Mouse (Mus musculus) cortical plate, adult 2 months (tissue): ENCODE data around the gene Fam163a. TPM values are rescaled to one million over a fixed set of nuclear protein-coding genes. Genes with fewer than 3 reads are reported as not detected.
A peak's percentile ranks its signal among the peaks of the same experiment; 100 is the strongest.

Source experiments
- H3K27ac ChIP-seq: fragments of 200-500 bp; 2 replicates; pipeline ENCODE4 v1.5.1; 2012; ENCODE audit warnings: low read length, control low read depth, inconsistent platforms; ENCODE audit not compliant: insufficient read depth
- H3K4me1 ChIP-seq: fragments of 200-500 bp; 2 replicates; pipeline ENCODE4 v1.6.1; 2011; ENCODE audit warnings: low read length; ENCODE audit not compliant: control insufficient read depth, insufficient read depth
- H3K4me3 ChIP-seq: fragments of 200-500 bp; 2 replicates; pipeline ENCODE4 v1.5.1; 2011; ENCODE audit warnings: mild to moderate bottlenecking, low read length, control low read depth; ENCODE audit not compliant: insufficient read depth
- CTCF ChIP-seq: fragments of 200-500 bp; IDR thresholded peaks from 2 replicates; pipeline ENCODE4 v1.5.1; 2011; ENCODE audit warnings: mild to moderate bottlenecking, control low read depth, low read length; ENCODE audit not compliant: insufficient read depth; ENCODE audit errors: extremely low read depth
- POLR2A ChIP-seq: fragments of 200-500 bp; IDR thresholded peaks from 2 replicates; pipeline ENCODE4 v1.6.1; 2011; ENCODE audit warnings: mild to moderate bottlenecking, low read length, control low read depth; ENCODE audit not compliant: insufficient read depth; ENCODE audit errors: extremely low read depth
- polyA plus RNA-seq: library from polyadenylated mRNA; depleted of rRNA; stranded (reverse); fragments of >200 nt; gene quantifications from 2 replicates; pipeline ENCODE4 v1.2.3, GENCODE M21; 2012

The Fam163a gene
- polyA plus RNA-seq, 1 experiment, result 5.9 TPM

DNA sequence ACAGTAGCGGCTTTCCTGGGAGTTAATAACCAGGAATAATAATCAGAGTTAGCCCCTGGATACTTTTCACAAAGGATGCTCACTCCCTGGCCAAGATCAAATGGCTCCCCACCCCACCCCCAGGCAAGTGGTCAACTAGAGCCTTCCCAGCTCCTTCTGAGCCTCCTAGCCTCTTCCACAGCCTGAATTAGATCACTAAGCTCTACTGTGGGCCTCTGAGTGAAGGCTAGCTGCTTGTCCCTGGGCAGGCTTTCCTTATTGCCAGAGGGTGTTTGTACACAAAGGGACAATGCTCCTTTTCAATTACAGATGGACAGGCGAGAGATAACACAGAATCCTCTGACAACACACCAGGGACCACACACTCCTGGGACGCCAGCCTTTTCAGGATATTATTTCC is 2.2 kb downstream of the Fam163a start:
- no peak for TF ChIP-seq CTCF
- no peak for TF ChIP-seq POLR2A
- Histone ChIP-seq H3K4me3 (no peak overlapping the region), H3K27ac (no peak overlapping the region), H3K4me1 (no peaks in the 10 kb centered on the region)

DNA sequence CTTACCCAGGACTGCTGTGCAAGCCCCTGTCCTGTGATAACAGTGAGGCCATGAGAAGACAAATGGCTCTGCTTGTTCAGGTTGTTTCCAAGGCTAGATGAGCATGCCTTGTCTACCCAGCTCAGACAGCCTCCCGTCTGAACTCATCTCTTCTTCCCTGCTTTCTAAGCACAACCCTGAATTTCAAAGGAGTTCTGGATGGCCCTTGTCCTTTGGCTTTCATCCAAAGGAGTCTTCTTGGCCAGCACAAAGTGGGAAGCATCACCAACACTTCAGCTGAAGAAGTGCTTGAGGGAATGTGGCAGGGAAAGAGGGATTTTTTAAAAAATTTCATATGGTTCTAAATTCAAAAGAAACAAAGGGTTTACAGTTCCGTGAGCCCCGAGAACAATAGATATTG is 3.8 kb downstream of the Fam163a start:
- Histone ChIP-seq H3K4me1 (no peaks in the 10 kb centered on the region), H3K27ac (no peak overlapping the region), H3K4me3 (no peak overlapping the region)
- TF ChIP-seq CTCF (no peak), POLR2A (no peak)

DNA sequence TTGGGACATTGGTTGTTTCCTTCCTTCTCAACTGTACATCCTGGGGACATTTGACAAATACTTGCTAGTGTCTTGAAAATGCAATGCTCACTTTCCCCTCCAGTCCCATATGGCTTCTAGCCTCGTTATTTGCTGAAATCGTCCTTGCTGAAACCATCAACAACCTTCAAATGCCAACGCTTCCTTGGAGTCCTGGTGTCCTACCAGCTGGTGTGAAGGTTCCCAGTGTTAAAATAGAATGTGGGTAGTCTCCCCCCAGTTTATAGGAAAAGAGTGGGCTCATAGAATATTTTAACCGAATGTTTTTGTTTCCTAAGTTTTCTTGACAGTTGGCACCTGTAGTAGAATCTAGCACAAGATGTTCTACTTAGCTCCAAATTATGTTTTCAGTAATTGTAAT is 7.2 kb downstream of the Fam163a start:
- Histone ChIP-seq H3K27ac (no peak overlapping the region), H3K4me3 (no peak overlapping the region), H3K4me1 (no peaks in the 10 kb centered on the region)
- TF ChIP-seq CTCF (no peak), POLR2A (no peak)

DNA sequence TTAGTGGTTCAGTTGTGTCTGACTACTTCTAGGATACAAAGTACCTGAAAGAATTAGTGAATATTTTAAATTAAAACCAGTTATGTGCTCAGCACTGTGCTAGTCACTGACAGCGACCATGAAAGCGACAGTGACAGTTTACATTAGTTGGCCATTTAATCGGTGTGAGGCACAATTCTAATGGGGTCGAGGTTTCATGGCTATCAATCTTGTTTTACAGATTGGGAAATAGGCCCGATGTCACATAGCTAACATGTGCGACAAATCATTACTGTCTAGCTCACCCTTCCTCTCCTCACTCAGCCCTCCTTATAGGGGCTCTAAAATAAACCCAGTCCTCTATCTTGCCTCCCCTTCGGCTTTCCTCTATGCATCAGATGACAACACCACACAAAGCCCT is 11.5 kb downstream of the Fam163a start:
- Histone ChIP-seq H3K4me3 (no peak overlapping the region), H3K4me1 (no peaks in the 10 kb centered on the region), H3K27ac (no peak overlapping the region)
- no peak for TF ChIP-seq CTCF
- no peak for TF ChIP-seq POLR2A

DNA sequence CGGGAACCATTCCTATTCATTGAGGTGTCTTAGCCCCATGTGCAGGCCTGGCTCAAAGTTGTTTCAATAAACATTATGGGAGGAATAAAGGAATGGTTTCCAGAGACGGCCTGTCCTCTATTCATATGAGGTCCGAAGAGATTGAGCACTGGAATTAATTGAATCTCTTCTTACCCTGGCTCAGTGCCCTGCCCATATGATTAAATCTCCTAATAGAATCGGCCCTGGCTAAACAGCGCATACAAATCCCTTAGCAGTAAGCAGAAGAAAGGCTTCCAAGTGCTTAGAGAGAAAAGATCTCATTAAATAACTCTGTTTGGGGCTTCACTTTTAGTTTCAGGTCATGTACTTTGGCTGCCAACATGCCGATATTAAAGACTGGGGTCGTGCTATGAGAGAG is 12.0 kb downstream of the Fam163a start:
- TF ChIP-seq CTCF, result no peak
- no peak for TF ChIP-seq POLR2A
- no peak overlapping the region for H3K27ac ChIP-seq
- H3K4me1 ChIP-seq, result no peaks in the 10 kb centered on the region
- H3K4me3 ChIP-seq, result no peak overlapping the region

DNA sequence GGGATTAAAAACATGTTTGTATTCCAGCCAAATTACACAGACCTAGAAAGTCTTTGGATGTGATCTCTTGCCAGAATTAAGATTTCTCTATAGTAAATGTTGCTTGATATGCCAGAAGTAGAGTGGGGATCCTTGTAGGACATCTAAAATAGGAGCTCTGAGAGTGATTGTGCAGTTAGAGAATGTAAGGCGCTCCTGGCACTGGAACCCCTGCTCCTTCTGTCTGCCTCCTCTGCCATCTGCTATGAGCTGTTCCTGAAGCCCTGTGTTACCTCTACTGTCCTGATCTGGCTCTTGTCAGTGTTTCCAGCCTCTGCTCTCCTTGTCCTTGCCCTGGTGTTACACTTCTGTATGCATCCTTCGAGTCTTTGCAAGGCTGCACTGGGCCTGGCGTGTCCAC is 18.2 kb downstream of the Fam163a start:
- Histone ChIP-seq H3K4me1 (peaks cover 4% of the 10 kb centered on the region), H3K27ac (no peak overlapping the region), H3K4me3 (no peak overlapping the region)
- TF ChIP-seq CTCF, result no peak
- TF ChIP-seq POLR2A, result no peak

DNA sequence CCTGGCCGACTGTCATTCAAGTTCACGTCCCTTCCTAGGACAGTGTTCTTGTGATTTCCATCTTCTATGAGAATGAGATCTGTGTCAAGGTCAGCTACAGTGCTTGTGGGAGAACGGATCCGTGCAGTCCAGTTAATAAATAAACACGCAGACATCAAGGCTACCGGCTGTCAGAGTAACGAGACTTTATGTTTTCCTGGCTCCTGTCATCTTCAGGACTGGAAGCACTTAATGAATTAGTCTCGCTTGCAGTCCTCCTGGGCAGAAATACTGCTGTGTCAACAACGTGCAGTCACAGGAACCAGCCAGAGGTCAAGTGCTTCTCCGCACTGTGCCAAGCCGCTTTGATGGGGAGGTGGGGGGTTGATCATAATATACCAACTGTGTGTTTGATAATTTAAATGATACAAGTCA is 20.7 kb downstream of the Fam163a start:
- TF ChIP-seq CTCF (no peak), POLR2A (no peak)
- Histone ChIP-seq H3K4me1 (peaks cover 4% of the 10 kb centered on the region), H3K27ac (no peak overlapping the region; the same call in 1 of the 2 replicates), H3K4me3 (no peak overlapping the region)

DNA sequence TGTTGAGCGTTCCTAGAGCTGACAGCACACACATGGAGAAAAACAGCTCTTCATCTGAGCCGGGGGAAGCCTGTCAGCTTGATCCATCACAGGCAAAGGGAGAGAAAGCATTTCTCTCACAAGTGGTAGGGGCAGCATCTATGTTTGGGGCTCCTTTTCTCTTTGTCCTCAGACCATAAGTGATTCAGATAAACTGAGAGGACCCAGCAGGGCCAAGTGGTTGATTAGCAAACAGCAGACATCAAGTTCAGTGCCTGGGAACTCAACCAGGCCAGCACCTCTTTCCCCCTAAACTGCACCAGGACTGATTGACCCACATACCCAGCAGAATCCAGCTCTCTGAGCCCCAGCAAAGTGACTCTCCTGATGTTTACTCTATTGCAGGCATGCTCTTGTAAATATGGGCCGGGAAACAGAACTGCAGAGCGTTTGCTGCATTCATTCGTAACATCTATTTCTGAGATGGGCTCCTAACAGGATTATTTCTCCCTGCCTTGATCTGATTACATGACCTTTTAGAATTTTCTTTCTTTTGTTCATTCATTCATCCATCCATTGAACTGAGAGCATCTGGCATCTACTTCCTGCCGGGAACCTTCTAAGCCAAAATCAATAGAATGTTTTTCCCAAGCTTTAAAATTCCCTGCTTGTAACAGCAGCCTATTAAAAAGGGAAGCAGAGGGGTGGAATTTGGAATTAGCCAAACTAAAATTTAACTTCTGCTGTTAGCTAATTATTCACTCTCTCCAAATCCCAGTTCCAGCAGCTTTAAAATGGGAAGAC is 21.5 kb downstream of the Fam163a start:
- no peak overlapping the region for H3K4me3 ChIP-seq
- peaks cover 4% of the 10 kb centered on the region for H3K4me1 ChIP-seq
- TF ChIP-seq CTCF, result no peak
- TF ChIP-seq POLR2A, result no peak
- 0 out of 2 replicates have a peak overlapping the region, but pooled peaks have one; percentile 10 for H3K27ac ChIP-seq

DNA sequence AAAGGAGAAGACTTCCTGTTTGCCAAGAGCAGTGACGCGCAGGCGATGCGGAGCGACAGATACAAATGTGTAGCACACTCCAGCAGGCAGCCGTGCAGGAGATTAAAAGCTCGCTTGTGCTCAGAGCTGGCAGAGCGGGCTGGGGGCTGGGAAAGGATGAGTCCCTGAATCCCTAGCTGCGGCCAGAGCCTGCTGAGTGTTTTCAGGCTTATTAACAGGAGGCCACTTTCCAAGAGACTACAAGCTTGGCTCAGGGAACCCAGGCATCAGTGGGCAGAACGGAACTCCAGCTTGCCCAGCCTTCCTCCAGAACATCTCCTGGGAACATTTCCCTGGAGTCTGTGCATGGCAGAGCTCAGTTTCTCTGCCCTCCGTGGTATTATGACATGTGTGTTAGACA is 25.0 kb downstream of the Fam163a start:
- H3K4me3 ChIP-seq, result no peak overlapping the region
- TF ChIP-seq POLR2A (no peak), CTCF (no peak)
- H3K27ac ChIP-seq, result no peak overlapping the region
- peaks cover 3% of the 10 kb centered on the region; the same call in 1 of the 2 replicates for H3K4me1 ChIP-seq

DNA sequence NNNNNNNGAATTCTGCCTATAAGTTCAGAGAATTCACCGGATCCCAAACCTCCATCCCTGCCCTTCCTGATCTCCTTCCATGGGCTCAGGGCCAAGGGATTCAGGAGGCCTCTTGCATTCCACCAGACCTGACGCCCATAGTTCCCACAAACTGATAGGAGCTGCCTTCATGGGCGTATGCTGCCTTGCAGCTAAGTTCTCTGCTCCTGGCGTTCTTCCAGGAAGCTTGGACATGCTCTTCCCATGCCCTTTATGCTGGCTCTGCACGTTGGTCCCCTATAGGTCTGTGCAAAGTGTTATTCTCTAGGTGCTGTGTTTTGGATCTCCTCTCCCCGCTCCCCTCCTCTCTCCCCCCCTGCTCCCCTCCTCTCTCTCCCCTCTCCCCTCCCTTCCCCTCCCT is 36.1 kb downstream of the Fam163a start:
- no peak for TF ChIP-seq CTCF
- no peaks in the 10 kb centered on the region for H3K4me1 ChIP-seq

More for the DNA sequence above, 36.1 kb downstream of the Fam163a start:
- Histone ChIP-seq H3K4me3 (no peak overlapping the region), H3K27ac (no peak overlapping the region)
